Mouse (Mus musculus) liver, postnatal 0 days (tissue): Measurements from ENCODE around the gene Gm49336.

Source experiments
- CTCF ChIP-seq: sonication (generic); IDR thresholded peaks from 2 replicates; pipeline ENCODE4 v1.5.1; 2016; ENCODE audit warnings: antibody characterized with exemption, low read depth
- EP300 ChIP-seq: IDR thresholded peaks from 2 replicates; pipeline ENCODE4 v1.6.1; 2016; ENCODE audit warnings: antibody characterized with exemption, low read depth, mild to moderate bottlenecking

- no peak for TF ChIP-seq CTCF
- TF ChIP-seq EP300 = no peak
These were observed 63.0 kb downstream of the Gm49336 start for GRCm38 (mm10) chr14:60188201-60188825.
